ENCODE assay signal across 9 mouse cellular contexts in genomic region chr12:58212261-58212923, GRCm38 (mm10). TPM values are rescaled to one million over a fixed set of nuclear protein-coding genes. Genes with fewer than 3 reads are reported as not detected.
A peak's percentile ranks its signal among the peaks of the same experiment; 100 is the strongest.
DNase-seq lines count a peak whose midpoint lies in the region; ATAC-seq and TF ChIP-seq lines count a peak whose summit lies in the region.
"Had no signal": no experiment of that assay in that cellular context is flagged by ENCODE, and none has a peak within 500 bp of the region (broad histone marks: within the 10 kb centered on the region; RNA-seq: fewer than 3 reads in every experiment).

No protein-coding gene starts in this region.

- H3K9ac ChIP-seq in heart, embryonic 14.5 days (ENCODE audit: low read length), result 0 out of 2 replicates have a peak overlapping the region, but pooled peaks have one; percentile 30
- H3K9ac ChIP-seq in stomach, embryonic 16.5 days (ENCODE audit: low read length), result peak overlapping the region; percentile 48

- under 1% methylated on average over 36 of the region's 39 CpGs for WGBS in heart, embryonic 14.5 days
- under 1% methylated on average over 39 of the region's 39 CpGs for WGBS in stomach, embryonic 16.5 days

- peak; percentile 9 for DNase-seq in gastrocnemius, postnatal 14 days
- DNase-seq in gastrocnemius, postnatal 36 days, result no peak
- DNase-seq in brain, embryonic 14.5 days (ENCODE audit: low read depth), result peak; percentile 75
- DNase-seq in layer of hippocampus, postnatal 10 days (ENCODE audit: low spot score in 2 of 2), result peak; percentile 43 to 67
- peak; percentile 55 for DNase-seq in mesoderm, embryonic 11.5 days (ENCODE audit: low read depth, low spot score)
- DNase-seq in cerebellum, adult 18-20 months, result no peak

- H3K36me3 ChIP-seq in heart, embryonic 14.5 days (ENCODE audit: control insufficient read depth, insufficient read depth, low read length), result no peaks in the 10 kb centered on the region
- no peaks in the 10 kb centered on the region for H3K36me3 ChIP-seq in stomach, embryonic 16.5 days (ENCODE audit: control insufficient read depth, insufficient read depth, low read length)

- peaks cover 34% of the 10 kb centered on the region for H3K27me3 ChIP-seq in heart, embryonic 14.5 days (ENCODE audit: control insufficient read depth, insufficient read depth, low read length)
- H3K27me3 ChIP-seq in stomach, embryonic 16.5 days (ENCODE audit: control insufficient read depth, insufficient read depth, low read length), result peaks cover 31% of the 10 kb centered on the region

- ATAC-seq in heart, embryonic 14.5 days (ENCODE audit: insufficient number of reproducible peaks, insufficient read depth, low FRiP score, low read depth), result no peak
- peak; percentile 52; the same call in 1 of the 2 replicates for ATAC-seq in stomach, embryonic 16.5 days (ENCODE audit: insufficient read depth, low FRiP score)

- H3K27ac ChIP-seq in heart, embryonic 14.5 days (replicated peaks in 1 of 2; ENCODE audit: control insufficient read depth in 1 of 2, insufficient read depth in 1 of 2, low read depth in 2 of 2, low read length in 2 of 2), result no peak overlapping the region
- H3K27ac ChIP-seq in stomach, embryonic 16.5 days (ENCODE audit: low read length), result no peak overlapping the region

- peak overlapping the region; percentile 79 for H3K4me2 ChIP-seq in heart, embryonic 14.5 days (ENCODE audit: low read length)
- peak overlapping the region; percentile 63 for H3K4me2 ChIP-seq in stomach, embryonic 16.5 days (ENCODE audit: low read depth, low read length)

- H3K4me3 ChIP-seq in heart, embryonic 14.5 days (ENCODE audit: control insufficient read depth in 1 of 2, insufficient read depth in 1 of 2, low read depth in 1 of 2, low read length in 2 of 2), result peak overlapping the region; percentile 27 to 45
- peak overlapping the region; percentile 48 for H3K4me3 ChIP-seq in stomach, embryonic 16.5 days (replicated peaks; ENCODE audit: low read length)

- peaks cover 12 to 17% of the 10 kb centered on the region in 2 experiments; a peak in 3 of 4 replicates for H3K4me1 ChIP-seq in heart, embryonic 14.5 days (ENCODE audit: control insufficient read depth in 2 of 2, insufficient read depth in 2 of 2, low read length in 2 of 2)
- peaks cover 25% of the 10 kb centered on the region for H3K4me1 ChIP-seq in stomach, embryonic 16.5 days (ENCODE audit: control insufficient read depth, insufficient read depth, low read length)

- no peaks in the 10 kb centered on the region for H3K9me3 ChIP-seq in heart, embryonic 14.5 days (ENCODE audit: control insufficient read depth, low read length)
- H3K9me3 ChIP-seq in stomach, embryonic 16.5 days (replicated peaks; ENCODE audit: control insufficient read depth, low read length), result no peaks in the 10 kb centered on the region

- intact Hi-C loops in gastrocnemius, postnatal 14 days (cut with DNase I; ENCODE audit: low total_unique reads), result no loop called here
- intact Hi-C loops in gastrocnemius, postnatal 36 days (cut with DNase I), result no loop called here

- TF ChIP-seq CTCF in brain, embryonic 14.5 days (IDR thresholded peaks at IDR 0.05; ENCODE audit: borderline replicate concordance, extremely low read depth, insufficient read depth, insufficient read length), result 0 out of 2 replicates have a peak, but pooled peaks have one; percentile 20

- TF ChIP-seq POLR2A in brain, embryonic 14.5 days (IDR thresholded peaks at IDR 0.05; ENCODE audit: borderline replicate concordance, extremely low read depth, insufficient read depth, insufficient read length, poor library complexity, severe bottlenecking), result no peak

RNA-seq across cellular contexts. Expression of gene Sstr1, which starts 0.8 kb away (rescaled TPM):
- total RNA-seq in gastrocnemius, postnatal 14 days (2021), result under 1 TPM; 0.27 to 0.33 TPM
- total RNA-seq in gastrocnemius, postnatal 36 days (2021), result under 1 TPM in 1 of 2 experiments, not detected in 1; 0.13 TPM
- 11.1 and 13.5 TPM in 2 replicates for polyA plus RNA-seq in brain, embryonic 14.5 days (2012; rRNA removed)
- 0.11 TPM in 1 of 2 replicates, not detected in the other for polyA plus RNA-seq in heart, embryonic 14.5 days (2014; fragmentation: Nextera tagmentation; extraction: Ambion mirVana)
- total RNA-seq in layer of hippocampus, postnatal 10 days (2021), result 10 to 100 TPM; 45.5 to 48.6 TPM
- 1.1 and 1.2 TPM in 2 replicates for polyA plus RNA-seq in stomach, embryonic 16.5 days (2015; fragmentation: Nextera tagmentation; extraction: Ambion mirVana)
- total RNA-seq: heart, adult 18-20 months had no signal

RNA-seq across cellular contexts. Expression of gene Clec14a, which starts 56.7 kb away (rescaled TPM):
- 10 to 100 TPM; 11.7 to 12.7 TPM for total RNA-seq in gastrocnemius, postnatal 14 days (2021)
- 1 to 10 TPM; 3.9 to 4.8 TPM for total RNA-seq in gastrocnemius, postnatal 36 days (2021)
- polyA plus RNA-seq in brain, embryonic 14.5 days (2012; rRNA removed), result 3.3 and 5.3 TPM in 2 replicates
- polyA plus RNA-seq in heart, embryonic 14.5 days (2014; fragmentation: Nextera tagmentation; extraction: Ambion mirVana), result 21.6 and 22.5 TPM in 2 replicates
- 1 to 10 TPM; 3.3 to 4.1 TPM for total RNA-seq in layer of hippocampus, postnatal 10 days (2021)
- 11.2 and 11.3 TPM in 2 replicates for polyA plus RNA-seq in stomach, embryonic 16.5 days (2015; fragmentation: Nextera tagmentation; extraction: Ambion mirVana)

Comparison
In these comparisons a context has a peak if more than half of its experiments do, and no peak if none do; other contexts are left out.
1. DNase-seq: peak in gastrocnemius, postnatal 14 days (single experiment), brain, embryonic 14.5 days (single experiment), layer of hippocampus, postnatal 10 days (2 of 2) and mesoderm, embryonic 11.5 days (single experiment); none in gastrocnemius, postnatal 36 days (0 of 2) and cerebellum, adult 18-20 months (0 of 2).
2. RNA of gene Sstr1, which starts 0.8 kb away (total RNA-seq): 45.5 to 48.6 TPM in layer of hippocampus, postnatal 10 days; 0.27 to 0.33 TPM in gastrocnemius, postnatal 14 days and 0.13 TPM in gastrocnemius, postnatal 36 days; every median in the first group is over 10 times any median in the second.